Mouse (Mus musculus): ENCODE data around the gene Sf3b4. TPM values are rescaled to one million over a fixed set of nuclear protein-coding genes. Genes with fewer than 3 reads are reported as not detected.

The Sf3b4 gene
- polyA plus RNA-seq (2014; fragmentation: Nextera tagmentation; extraction: Ambion mirVana) = 119 and 126 TPM in 2 replicates

DNA sequence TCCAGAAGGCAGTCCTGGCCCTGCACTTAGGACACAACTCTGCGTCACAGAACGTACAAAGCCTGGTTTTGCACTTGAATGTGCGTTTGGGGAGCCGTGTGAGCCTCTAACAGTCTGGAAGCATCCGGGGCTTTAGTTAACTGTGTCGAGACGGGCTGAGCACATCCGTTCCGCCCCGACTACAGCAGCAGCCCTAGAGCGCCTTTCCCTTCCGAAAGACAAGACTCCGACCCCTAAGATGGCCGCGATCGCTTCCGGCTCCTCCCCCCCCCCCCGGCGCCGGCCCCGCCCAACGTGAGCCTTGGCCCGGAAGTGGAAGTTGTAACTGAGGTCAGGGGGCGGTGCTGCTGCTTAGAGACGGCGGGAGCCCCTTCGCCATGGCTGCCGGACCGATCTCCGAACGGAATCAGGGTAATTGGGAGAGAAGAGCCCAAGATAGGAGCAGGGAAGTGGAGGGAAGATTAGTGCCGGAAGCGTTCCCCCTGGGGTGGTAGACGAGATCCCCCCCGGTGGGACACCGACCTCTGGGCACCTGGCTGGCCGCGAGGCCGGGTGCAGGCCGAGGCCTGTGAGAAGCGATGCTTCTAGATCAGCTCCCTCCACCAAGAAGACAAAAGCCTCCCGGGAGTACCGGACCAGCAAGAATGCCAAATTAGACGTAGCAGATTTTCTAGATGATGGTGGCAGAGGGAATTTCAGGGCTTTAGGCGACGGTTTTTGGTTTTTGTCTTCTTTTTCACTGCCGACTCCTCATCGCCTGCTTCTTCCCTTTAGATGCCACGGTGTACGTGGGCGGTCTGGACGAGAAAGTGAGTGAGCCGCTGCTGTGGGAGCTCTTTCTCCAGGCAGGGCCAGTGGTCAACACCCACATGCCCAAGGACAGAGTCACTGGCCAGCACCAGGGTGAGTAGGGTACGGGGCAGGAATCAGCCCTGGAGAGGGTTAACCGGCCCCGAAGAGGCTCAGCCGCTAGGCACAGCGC lies at the start of gene Sf3b4:
Gene Sf3b4 (plus strand): TSS at position 136 of the 982 bp plus-strand sequence.
- no peaks in the 10 kb centered on the region for H3K9me3 ChIP-seq (replicated peaks; ENCODE audit: control insufficient read depth, low read length)
- under 1% methylated on average over 58 of the region's 58 CpGs for WGBS (ENCODE audit: insufficient replicate concordance)
- H3K27ac ChIP-seq (ENCODE audit: low read depth, low read length) = peak within 1 kb of the TSS; percentile 99
- peak within 1 kb of the TSS; percentile 97 for H3K9ac ChIP-seq (ENCODE audit: low read depth, low read length)
- H3K27me3 ChIP-seq (ENCODE audit: control insufficient read depth, insufficient read depth, low read length) = no peaks in the 10 kb centered on the region
- peaks cover 14% of the 10 kb centered on the region for H3K4me1 ChIP-seq (ENCODE audit: control insufficient read depth, insufficient read depth, low read length)
- H3K4me2 ChIP-seq = peak within 1 kb of the TSS; percentile 87
- peak; percentile 84 for ATAC-seq (replicated peaks; ENCODE audit: insufficient number of reproducible peaks, low FRiP score, low TSS enrichment)
- H3K4me3 ChIP-seq (ENCODE audit: low read depth, low read length) = peak within 1 kb of the TSS; percentile 93
- H3K36me3 ChIP-seq (ENCODE audit: control insufficient read depth, insufficient read depth, low read length) = peaks cover 20% of the 10 kb centered on the region

- no peaks in the 10 kb centered on the region for H3K27me3 ChIP-seq (ENCODE audit: control insufficient read depth, insufficient read depth, low read length)
- 84% methylated on average over 5 of the region's 5 CpGs for WGBS (ENCODE audit: insufficient replicate concordance)
- H3K4me2 ChIP-seq = no peak overlapping the region
- H3K9me3 ChIP-seq (replicated peaks; ENCODE audit: control insufficient read depth, low read length) = no peaks in the 10 kb centered on the region
- H3K36me3 ChIP-seq (ENCODE audit: control insufficient read depth, insufficient read depth, low read length) = no peaks in the 10 kb centered on the region
- H3K4me3 ChIP-seq (ENCODE audit: low read depth, low read length) = no peak overlapping the region
- H3K4me1 ChIP-seq (ENCODE audit: control insufficient read depth, insufficient read depth, low read length) = peaks cover 11% of the 10 kb centered on the region; the same call in 1 of the 2 replicates
- H3K27ac ChIP-seq (ENCODE audit: low read depth, low read length) = no peak overlapping the region
- H3K9ac ChIP-seq (ENCODE audit: low read depth, low read length) = no peak overlapping the region
- ATAC-seq (replicated peaks; ENCODE audit: insufficient number of reproducible peaks, low FRiP score, low TSS enrichment) = no peak
These were observed 47.9 kb upstream of the Sf3b4 start for GRCm38 (mm10) chr3:96124235-96124634.

- H3K4me2 ChIP-seq = no peak overlapping the region
- no peak overlapping the region for H3K9ac ChIP-seq (ENCODE audit: low read depth, low read length)
- no peaks in the 10 kb centered on the region for H3K27me3 ChIP-seq (ENCODE audit: control insufficient read depth, insufficient read depth, low read length)
- no peak overlapping the region for H3K4me3 ChIP-seq (ENCODE audit: low read depth, low read length)
- no peak; the same call in 1 of the 2 replicates for ATAC-seq (replicated peaks; ENCODE audit: insufficient number of reproducible peaks, low FRiP score, low TSS enrichment)
- H3K27ac ChIP-seq (ENCODE audit: low read depth, low read length) = no peak overlapping the region
- peaks cover 19% of the 10 kb centered on the region; the same call in 1 of the 2 replicates for H3K4me1 ChIP-seq (ENCODE audit: control insufficient read depth, insufficient read depth, low read length)
- H3K9me3 ChIP-seq (replicated peaks; ENCODE audit: control insufficient read depth, low read length) = no peaks in the 10 kb centered on the region
- H3K36me3 ChIP-seq (ENCODE audit: control insufficient read depth, insufficient read depth, low read length) = no peaks in the 10 kb centered on the region
These were observed 44.0 kb upstream of the Sf3b4 start for GRCm38 (mm10) chr3:96128128-96128527.

DNA sequence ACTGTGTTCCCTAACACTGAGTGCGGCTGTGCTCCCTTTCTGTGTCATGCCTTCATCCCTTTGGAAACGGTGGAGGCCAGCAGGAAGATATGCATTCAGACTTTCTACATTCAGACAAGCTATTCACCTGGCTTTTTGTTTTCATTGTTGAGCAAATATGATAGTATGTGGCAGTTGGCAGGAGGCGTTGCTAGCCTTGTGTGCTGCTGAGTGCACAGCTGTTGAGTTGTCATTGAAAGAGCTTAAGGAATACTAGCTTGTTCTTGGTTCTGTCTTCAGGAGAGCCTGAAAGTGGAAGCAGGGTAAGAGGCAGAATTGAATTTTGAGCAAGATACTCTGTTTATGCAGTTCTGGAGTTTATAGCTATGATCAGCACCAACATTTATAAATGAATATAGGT lies 39.7 kb upstream of the Sf3b4 start:
- no peak overlapping the region for H3K9ac ChIP-seq (ENCODE audit: low read depth, low read length)
- H3K4me3 ChIP-seq (ENCODE audit: low read depth, low read length) = no peak overlapping the region
- no peak overlapping the region for H3K27ac ChIP-seq (ENCODE audit: low read depth, low read length)
- no peaks in the 10 kb centered on the region for H3K9me3 ChIP-seq (replicated peaks; ENCODE audit: control insufficient read depth, low read length)
- no peaks in the 10 kb centered on the region for H3K27me3 ChIP-seq (ENCODE audit: control insufficient read depth, insufficient read depth, low read length)
- no peaks in the 10 kb centered on the region for H3K36me3 ChIP-seq (ENCODE audit: control insufficient read depth, insufficient read depth, low read length)
- peaks cover 19% of the 10 kb centered on the region; the same call in 1 of the 2 replicates for H3K4me1 ChIP-seq (ENCODE audit: control insufficient read depth, insufficient read depth, low read length)
- WGBS (ENCODE audit: insufficient replicate concordance) = 81% methylated on average over 3 of the region's 3 CpGs
- H3K4me2 ChIP-seq = no peak overlapping the region
- ATAC-seq (replicated peaks; ENCODE audit: insufficient number of reproducible peaks, low FRiP score, low TSS enrichment) = no peak

- H3K4me2 ChIP-seq = no peak overlapping the region
- no peaks in the 10 kb centered on the region for H3K36me3 ChIP-seq (ENCODE audit: control insufficient read depth, insufficient read depth, low read length)
- no peaks in the 10 kb centered on the region for H3K9me3 ChIP-seq (replicated peaks; ENCODE audit: control insufficient read depth, low read length)
- no peak overlapping the region for H3K27ac ChIP-seq (ENCODE audit: low read depth, low read length)
- H3K4me1 ChIP-seq (ENCODE audit: control insufficient read depth, insufficient read depth, low read length) = peaks cover 14% of the 10 kb centered on the region; the same call in 1 of the 2 replicates
- no peak for ATAC-seq (replicated peaks; ENCODE audit: insufficient number of reproducible peaks, low FRiP score, low TSS enrichment)
- 63% methylated on average over 11 of the region's 11 CpGs for WGBS (ENCODE audit: insufficient replicate concordance)
- H3K4me3 ChIP-seq (ENCODE audit: low read depth, low read length) = no peak overlapping the region
- no peak overlapping the region for H3K9ac ChIP-seq (ENCODE audit: low read depth, low read length)
- H3K27me3 ChIP-seq (ENCODE audit: control insufficient read depth, insufficient read depth, low read length) = no peaks in the 10 kb centered on the region
These were observed 38.7 kb upstream of the Sf3b4 start for GRCm38 (mm10) chr3:96133327-96133905.

DNA sequence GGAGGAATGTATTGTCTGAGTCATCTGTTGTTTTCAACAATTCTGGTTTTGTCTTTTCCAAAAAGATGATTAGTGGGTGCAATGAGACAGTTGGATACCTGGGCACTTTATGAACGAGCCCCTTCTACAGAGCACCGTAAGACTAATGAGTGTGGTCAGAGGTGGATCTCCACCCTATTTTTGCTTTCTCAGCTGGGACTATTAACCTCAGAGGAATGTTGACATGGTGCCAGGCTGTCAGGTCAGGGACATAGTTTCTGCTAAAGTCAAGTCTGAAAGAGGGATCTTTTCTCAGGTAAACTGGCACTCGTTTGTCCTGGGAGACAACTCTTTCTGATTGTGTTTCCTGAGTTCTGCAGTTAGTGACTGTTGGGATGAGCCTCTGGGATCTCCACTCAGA lies 37.1 kb upstream of the Sf3b4 start:
- peaks cover under 1% of the 10 kb centered on the region; the same call in 1 of the 2 replicates for H3K4me1 ChIP-seq (ENCODE audit: control insufficient read depth, insufficient read depth, low read length)
- no peak overlapping the region for H3K4me2 ChIP-seq
- H3K27ac ChIP-seq (ENCODE audit: low read depth, low read length) = no peak overlapping the region
- ATAC-seq (replicated peaks; ENCODE audit: insufficient number of reproducible peaks, low FRiP score, low TSS enrichment) = no peak
- no peak overlapping the region for H3K4me3 ChIP-seq (ENCODE audit: low read depth, low read length)
- no peak overlapping the region for H3K9ac ChIP-seq (ENCODE audit: low read depth, low read length)
- WGBS (ENCODE audit: insufficient replicate concordance) = 73% methylated on average over 3 of the region's 3 CpGs
- H3K36me3 ChIP-seq (ENCODE audit: control insufficient read depth, insufficient read depth, low read length) = no peaks in the 10 kb centered on the region
- H3K9me3 ChIP-seq (replicated peaks; ENCODE audit: control insufficient read depth, low read length) = no peaks in the 10 kb centered on the region
- no peaks in the 10 kb centered on the region for H3K27me3 ChIP-seq (ENCODE audit: control insufficient read depth, insufficient read depth, low read length)

DNA sequence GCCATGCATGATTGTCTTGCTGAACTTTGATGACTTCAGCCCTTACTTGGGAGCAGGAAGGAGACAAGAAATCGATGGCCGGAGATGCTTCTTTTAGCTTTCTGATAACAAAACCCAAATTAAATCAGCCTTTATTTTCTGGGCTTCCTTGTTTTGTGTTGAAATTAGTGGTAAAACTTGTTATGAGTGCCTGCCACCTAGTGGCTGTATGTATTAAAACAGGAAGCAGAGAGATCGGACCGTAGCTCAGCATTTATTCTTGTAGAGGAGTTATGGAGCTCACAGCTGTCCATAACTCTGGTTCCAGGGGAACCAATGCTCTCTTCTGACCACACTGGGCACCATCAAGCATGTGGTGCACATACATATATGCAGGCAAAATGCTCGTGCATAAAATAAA lies 24.2 kb upstream of the Sf3b4 start:
- H3K27me3 ChIP-seq (ENCODE audit: control insufficient read depth, insufficient read depth, low read length) = no peaks in the 10 kb centered on the region
- no peak overlapping the region for H3K4me3 ChIP-seq (ENCODE audit: low read depth, low read length)
- H3K9me3 ChIP-seq (replicated peaks; ENCODE audit: control insufficient read depth, low read length) = no peaks in the 10 kb centered on the region
- H3K36me3 ChIP-seq (ENCODE audit: control insufficient read depth, insufficient read depth, low read length) = 0 out of 2 replicates have a peak, but pooled peaks cover 5% of the 10 kb centered on the region
- no peak overlapping the region for H3K4me2 ChIP-seq
- no peak overlapping the region for H3K27ac ChIP-seq (ENCODE audit: low read depth, low read length)
- no peak for ATAC-seq (replicated peaks; ENCODE audit: insufficient number of reproducible peaks, low FRiP score, low TSS enrichment)
- H3K4me1 ChIP-seq (ENCODE audit: control insufficient read depth, insufficient read depth, low read length) = no peaks in the 10 kb centered on the region
- 19% methylated on average over 5 of the region's 5 CpGs for WGBS (ENCODE audit: insufficient replicate concordance)
- H3K9ac ChIP-seq (ENCODE audit: low read depth, low read length) = no peak overlapping the region

GRCm38 (mm10) chr3:96151836-96152235 lies 20.3 kb upstream of the Sf3b4 start:
- H3K9ac ChIP-seq (ENCODE audit: low read depth, low read length) = no peak overlapping the region
- H3K27ac ChIP-seq (ENCODE audit: low read depth, low read length) = no peak overlapping the region
- no peaks in the 10 kb centered on the region for H3K9me3 ChIP-seq (replicated peaks; ENCODE audit: control insufficient read depth, low read length)
- H3K4me2 ChIP-seq = no peak overlapping the region
- 83% methylated on average over 7 of the region's 7 CpGs for WGBS (ENCODE audit: insufficient replicate concordance)
- H3K36me3 ChIP-seq (ENCODE audit: control insufficient read depth, insufficient read depth, low read length) = peaks cover 17% of the 10 kb centered on the region
- no peak for ATAC-seq (replicated peaks; ENCODE audit: insufficient number of reproducible peaks, low FRiP score, low TSS enrichment)
- H3K4me1 ChIP-seq (ENCODE audit: control insufficient read depth, insufficient read depth, low read length) = no peaks in the 10 kb centered on the region
- H3K4me3 ChIP-seq (ENCODE audit: low read depth, low read length) = no peak overlapping the region
- H3K27me3 ChIP-seq (ENCODE audit: control insufficient read depth, insufficient read depth, low read length) = no peaks in the 10 kb centered on the region
